Mouse (Mus musculus): Measurements from ENCODE around the gene Ctr9.

Gene Ctr9

DNA sequence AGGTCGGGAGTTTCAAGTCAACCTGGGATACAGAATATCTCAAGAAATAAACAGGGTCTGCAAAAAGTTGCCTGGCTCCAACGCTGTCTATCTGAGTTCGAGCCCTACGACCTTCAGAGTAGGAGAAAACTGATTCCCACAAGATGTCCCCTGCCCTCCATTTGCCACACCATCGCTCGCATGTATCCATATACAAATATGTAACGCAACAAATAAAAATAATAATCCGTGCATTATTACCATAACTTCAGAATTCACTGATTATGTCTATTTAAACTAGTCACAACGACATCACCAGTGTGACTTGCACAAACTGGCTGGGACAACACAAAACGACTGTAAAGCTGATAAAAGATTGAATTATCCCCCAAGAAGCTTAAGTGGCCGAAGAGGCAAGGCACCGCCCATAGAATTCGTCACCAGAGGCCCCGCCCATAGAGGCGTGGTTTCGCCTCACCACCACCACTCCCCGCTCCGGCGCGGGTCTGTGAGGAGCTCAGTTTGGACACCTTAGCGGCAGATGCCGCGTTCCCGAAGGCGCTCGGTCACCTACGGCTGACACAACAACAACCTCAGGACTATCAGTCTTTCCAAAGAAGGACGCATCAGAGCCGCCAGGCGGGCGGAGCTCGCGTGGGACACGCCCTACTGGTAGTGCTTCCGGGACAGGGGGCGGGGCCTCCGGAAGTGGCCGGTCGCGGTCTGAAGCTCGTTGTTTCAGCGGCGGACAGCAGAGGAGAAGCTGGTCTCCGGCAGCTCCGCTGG lies at the start of gene Ctr9:
Gene Ctr9, plus strand, starts transcription at position 671 of the 765 bp plus-strand sequence.
- DNase-seq, result peak; percentile 94

- DNase-seq, result no peak
These were observed 47.7 kb upstream of the Ctr9 start for GRCm38 (mm10) chr7:110981036-110981435.

GRCm38 (mm10) chr7:110982053-110982705 lies 46.6 kb upstream of the Ctr9 start, which contains the start of gene Mrvi1:
Gene Mrvi1 (minus strand): TSS chr7:110982461.
- peak; percentile 59 for DNase-seq

DNA sequence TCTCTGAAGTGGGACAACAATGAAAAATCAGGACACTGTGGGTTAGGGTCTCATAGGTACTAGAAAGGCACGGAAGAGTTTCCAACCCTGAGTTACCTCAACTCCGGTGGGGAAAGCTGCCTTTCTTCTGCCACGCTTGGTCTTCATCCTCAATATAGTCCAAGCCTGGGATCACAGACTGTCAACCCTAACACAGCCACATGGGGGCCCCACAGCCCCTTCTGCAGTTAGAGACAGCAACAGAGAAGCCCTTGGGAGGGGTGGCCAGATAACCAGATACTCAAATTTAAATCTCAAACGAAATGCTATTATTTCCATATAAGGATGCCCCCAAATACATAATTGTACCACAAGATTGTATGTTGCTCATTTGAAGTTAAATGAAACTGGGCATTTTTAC lies 46.0 kb upstream of the Ctr9 start:
- peak; percentile 73 for DNase-seq

DNA sequence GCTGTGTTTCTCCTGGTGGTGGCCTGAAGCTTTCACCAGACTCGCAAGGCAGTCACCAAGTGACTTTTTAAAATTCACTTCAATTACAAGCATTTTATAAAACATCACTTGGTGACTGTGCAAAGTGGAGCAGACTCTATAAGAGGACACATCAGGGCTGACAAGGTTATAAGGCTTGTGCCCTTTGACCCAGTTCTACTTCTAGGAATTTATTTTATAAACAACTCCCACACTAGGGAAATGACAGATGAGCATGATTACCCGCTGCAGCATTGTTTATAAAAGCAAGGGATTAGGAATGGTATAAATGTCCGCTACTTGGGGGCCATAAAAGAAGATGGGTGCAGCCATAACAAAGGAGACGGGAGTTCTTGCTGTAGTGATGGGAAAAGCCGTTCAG lies 45.1 kb upstream of the Ctr9 start:
- no peak for DNase-seq

DNA sequence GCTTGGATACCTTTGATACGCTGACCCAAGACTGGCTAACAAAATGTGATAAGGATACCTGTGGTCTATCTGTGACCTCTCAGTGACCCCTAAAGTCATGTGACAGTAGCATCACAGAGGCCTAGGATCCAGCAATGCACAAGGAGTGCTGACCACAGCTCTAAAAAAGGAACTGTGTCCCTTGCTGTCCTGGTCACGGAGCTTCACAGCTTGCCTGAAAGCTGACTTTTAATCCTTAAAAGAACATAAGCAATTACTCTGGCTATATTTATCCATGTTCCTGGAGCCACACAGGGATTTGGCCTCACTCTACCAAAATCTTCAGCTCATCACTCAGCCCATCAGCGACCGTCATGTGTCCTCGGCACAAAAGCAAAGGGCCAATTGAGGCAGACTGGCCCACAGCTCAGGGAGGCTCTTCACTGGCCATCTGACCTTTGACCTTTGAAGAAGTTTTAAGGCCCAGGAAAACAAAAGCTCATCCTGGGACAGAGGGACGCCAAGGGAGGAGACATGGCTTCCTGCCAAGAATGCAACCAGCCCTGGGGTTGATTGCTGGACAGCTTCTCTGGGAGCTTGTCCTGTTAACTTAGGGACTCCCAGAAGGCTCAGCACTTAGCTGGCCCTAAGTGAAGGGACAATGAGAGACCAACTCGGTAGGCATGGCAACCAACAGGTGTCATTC lies 43.0 kb upstream of the Ctr9 start:
- no peak for DNase-seq

DNA sequence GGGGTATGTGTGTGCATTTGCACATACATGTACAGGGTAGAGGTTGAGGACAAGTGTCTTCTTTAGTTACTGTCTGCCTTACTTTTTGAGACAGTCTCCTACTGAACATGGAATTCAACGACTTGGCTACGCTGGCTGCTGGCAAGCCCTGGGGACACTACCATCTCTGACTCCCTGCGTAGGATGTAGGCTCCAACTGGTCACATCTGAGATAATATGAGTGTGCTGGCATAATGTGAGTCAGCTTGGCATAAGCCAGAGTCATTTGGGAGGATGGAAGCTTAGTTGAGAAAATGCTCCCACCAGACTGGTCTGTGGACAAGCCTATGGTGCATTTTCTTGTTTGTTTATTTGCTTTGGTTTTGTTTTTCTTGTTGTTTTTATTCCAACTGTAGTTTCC lies 40.7 kb upstream of the Ctr9 start:
- no peak for DNase-seq

- DNase-seq, result no peak
These were observed 39.4 kb upstream of the Ctr9 start for GRCm38 (mm10) chr7:110989286-110989879.

- no peak for DNase-seq
These were observed 38.2 kb upstream of the Ctr9 start for GRCm38 (mm10) chr7:110990356-110991220.

DNA sequence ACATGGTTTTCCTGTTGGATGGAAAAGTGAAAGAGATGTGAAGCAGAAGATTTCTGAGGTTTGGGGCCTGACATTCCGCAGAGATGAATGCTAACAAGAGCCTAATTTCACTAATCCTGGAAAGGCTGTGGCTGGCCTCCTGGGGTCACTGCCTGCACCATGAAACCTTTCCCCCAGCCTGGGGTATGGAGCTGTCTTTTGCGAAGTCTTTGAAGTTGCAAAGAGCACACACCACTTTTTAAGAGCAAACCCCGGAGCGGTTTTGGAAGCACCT lies 37.6 kb upstream of the Ctr9 start:
- DNase-seq, result no peak

- peak; percentile 67 for DNase-seq
These were observed 29.6 kb upstream of the Ctr9 start for GRCm38 (mm10) chr7:110998887-110999827.

- peak; percentile 88 for DNase-seq
These were observed 24.5 kb upstream of the Ctr9 start for GRCm38 (mm10) chr7:111004136-111004840.

- DNase-seq, result no peak
These were observed 14.6 kb upstream of the Ctr9 start for GRCm38 (mm10) chr7:111014039-111014605.

GRCm38 (mm10) chr7:111014893-111015292 lies 13.9 kb upstream of the Ctr9 start:
- DNase-seq, result peak; percentile 92

DNA sequence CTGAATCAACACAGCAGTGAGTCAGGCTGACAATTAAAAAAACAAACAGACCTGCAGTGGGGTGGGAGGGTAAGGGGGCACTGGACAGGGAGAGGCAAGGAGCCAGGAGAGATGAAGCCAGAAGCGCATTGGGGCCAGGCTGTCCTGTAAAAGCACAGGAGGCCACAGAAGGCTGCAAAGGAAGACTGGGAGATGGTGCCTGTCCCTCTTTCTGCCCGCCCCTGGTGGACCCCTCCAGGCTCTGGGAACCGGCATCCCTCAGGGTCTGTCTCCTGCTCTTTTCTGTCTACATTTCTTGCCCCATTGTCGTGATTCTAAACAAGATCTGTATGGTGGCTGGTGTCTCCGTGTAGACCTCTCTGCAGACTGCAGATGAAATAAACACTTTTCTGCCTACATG lies 13.0 kb upstream of the Ctr9 start:
- DNase-seq, result no peak

DNA sequence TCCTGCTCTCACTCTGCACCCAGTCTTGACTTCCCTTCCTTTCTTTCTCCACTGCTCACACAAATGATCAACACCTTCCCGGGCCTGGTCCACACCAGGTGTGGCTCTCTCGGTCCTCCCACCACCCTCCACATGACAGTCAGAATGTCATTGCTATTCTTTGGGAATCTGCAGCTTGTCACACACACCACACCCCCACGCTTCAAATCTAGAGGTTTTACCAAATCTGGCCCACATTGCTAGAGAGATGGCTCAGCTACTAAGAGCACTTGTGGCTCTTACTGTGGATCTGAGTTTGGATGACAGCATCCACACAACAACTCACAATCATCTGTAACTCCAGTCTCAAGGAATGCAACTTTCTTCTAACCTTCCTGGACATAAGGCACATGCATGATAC lies 11.8 kb upstream of the Ctr9 start:
- DNase-seq, result no peak

DNA sequence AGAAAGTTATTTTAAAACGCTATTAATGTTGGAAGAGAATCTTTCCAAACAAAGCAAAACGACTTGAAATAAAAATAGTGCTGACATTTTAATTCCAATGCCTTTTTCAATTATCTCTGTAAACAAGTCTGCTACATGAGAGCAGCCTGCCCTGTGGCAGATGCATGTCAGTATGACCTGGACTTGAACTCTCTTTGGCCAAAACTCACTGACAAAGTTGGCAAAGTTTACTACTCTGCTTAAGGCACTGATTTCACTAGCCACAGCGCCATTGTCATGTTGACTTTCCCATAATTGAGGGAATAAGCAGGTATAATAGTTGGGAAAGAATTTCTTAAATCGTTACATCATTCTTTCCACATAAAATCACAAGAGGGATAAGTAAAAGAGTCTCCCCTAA lies 7.9 kb upstream of the Ctr9 start:
- no peak for DNase-seq

GRCm38 (mm10) chr7:111024068-111024594 lies 4.6 kb upstream of the Ctr9 start:
- peak; percentile 41 for DNase-seq

DNA sequence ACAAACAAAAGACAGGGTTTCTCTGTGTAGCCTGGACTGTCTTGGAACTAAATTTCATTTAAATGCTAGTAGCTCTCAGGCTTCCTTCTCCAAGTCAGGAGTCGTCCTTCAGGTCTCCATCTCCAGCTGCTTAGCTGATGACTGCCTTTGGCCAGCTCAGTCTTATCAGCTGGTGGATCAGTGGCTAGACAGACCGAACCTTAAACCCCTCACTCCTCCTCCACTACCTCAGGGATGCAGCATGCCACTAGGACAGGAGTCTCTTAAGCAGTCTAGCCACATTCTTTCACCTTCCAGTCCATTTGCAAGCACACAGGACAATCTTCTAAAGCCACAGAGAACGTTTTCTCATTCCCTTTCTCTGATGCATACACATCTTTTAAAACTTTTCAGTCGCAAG lies 3.8 kb upstream of the Ctr9 start:
- no peak for DNase-seq

- DNase-seq, result peak; percentile 50
These were observed 349 bp downstream of the Ctr9 start for GRCm38 (mm10) chr7:111029046-111029553.

Measured in liver (tissue).